Mouse (Mus musculus): ENCODE results near the gene Actl10. TPM values are rescaled to one million over a fixed set of nuclear protein-coding genes. Genes with fewer than 3 reads are reported as not detected.

Gene Actl10
- polyA plus RNA-seq (2015; fragmentation: Illumina TruSeq; extraction: RNeasy Lipid Tissue Mini Kit (QIAGEN cat#74804); ENCODE audit: low read depth, low replicate concordance), result not detected

DNA sequence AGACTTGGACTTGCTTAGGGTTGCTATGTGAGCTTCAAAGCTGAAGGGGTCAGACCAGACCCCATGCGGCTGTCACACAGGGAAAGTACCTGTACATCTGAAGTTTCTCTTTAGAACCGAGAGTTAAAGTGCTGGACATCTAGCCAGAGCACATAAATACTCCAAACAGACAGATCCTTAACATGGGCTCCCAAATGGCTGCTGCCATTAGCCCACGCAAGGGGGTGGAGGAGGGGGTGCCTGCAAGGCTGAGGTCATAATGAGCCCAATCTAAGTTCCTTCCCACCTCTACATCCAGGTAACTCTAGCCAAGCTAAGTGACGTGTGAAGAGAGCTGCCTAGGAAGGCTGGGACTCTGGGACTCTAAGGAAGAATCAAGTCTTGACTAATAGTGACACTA lies at the start of gene Actl10:
TSS of gene Actl10 (plus strand) at position 301 of the 400 bp plus-strand sequence.

DNA sequence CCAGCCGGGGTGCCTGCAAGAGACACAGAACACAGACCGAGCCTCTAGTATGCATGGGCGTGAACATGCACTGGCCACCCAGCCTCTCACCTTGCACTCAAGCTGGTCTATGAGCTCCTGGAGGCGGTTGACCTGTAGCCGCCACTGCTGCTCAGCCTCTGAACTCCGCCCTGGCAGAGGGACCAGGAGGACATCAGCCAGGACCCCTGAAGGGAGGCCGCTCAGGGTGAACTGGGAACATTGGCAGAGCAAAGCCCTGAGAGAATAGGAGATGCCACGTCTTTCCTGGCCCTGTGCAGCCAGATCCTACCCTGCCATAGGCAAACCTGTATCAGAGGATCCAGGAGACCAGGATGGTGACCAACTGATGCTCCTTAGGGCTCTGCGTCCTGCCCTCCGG lies 4.9 kb upstream of the Actl10 start, which contains the start of gene 1700003F12Rik:
TSS of gene 1700003F12Rik (plus strand) at position 375 of the 400 bp plus-strand sequence.

DNA sequence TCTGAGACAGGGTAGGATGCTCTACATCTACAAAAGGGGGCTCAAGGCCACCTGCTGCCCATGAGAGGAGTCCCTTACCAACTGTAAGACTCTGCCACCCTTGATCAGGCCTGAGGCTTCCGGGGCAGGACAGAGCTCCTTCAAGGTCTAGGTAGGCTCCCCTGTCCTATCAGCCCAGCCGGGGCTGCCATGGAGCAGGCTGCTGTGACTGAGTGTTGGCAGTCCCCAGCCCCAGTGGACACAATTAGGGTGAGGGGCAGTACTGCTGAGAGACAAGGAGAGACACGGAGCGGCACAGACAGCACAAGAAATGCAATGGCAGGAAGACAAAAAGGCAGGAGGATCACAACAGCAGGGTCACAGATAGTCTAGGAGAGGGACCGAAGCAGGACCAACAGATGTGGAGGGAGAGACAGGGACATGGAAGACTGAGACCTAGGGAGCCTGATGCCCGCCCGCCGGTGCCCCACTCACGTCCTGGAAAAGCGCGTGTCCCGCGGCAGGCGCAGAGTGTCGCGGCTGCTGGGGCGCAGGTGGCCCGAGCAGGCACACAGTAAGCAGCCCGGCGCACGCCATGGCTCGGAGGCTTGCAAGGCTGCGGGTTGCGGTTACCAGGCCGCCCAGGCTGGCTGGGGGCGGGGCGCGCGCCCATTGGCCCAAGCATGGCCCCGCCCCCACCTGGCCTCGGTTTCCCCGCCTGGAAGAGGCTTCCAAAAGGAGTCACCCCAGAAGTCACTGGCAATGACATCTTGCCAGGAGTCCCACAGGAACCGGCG lies 6.9 kb downstream of the Actl10 start, which contains the start of gene Necab3:
TSS of gene Necab3 (minus strand) at position 627 of the 776 bp plus-strand sequence.

DNA sequence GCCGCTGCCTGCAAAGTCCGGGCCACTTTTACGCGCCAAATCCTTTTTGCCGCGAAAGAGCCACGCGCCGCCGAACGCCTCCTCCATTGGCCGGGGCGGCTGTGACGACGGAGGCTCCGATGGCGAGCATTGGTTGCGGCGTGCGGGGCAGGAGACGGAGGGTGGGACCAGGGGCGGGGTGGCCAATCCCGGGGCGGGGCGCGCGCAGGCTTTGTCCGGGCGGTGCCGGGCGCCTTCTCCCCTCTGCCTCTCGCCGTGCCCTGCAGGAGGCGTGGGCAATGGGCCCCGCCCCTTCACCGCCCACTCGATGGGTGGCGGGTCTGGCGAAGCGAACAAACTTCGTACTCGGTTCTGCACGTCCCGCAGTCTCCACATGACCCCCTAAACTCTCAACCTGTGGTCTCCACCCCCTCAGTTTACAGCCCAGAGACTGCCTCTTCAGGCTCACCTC lies 18.3 kb downstream of the Actl10 start, which contains the start of gene E2f1:
TSS of gene E2f1 (minus strand) at position 57 of the 451 bp plus-strand sequence.

Other genes starting within 250 kb of the Actl10 start
- gene Bpifb9b, start 244.5 kb upstream of the Actl10 start, polyA plus RNA-seq (2015; fragmentation: Illumina TruSeq; extraction: RNeasy Lipid Tissue Mini Kit (QIAGEN cat#74804); ENCODE audit: low read depth, low replicate concordance), result not detected
- 13.5 TPM for gene Cdk5rap1, start 178.8 kb upstream of the Actl10 start, polyA plus RNA-seq (2015; fragmentation: Illumina TruSeq; extraction: RNeasy Lipid Tissue Mini Kit (QIAGEN cat#74804); ENCODE audit: low read depth, low replicate concordance)
- gene Snta1, start 143.7 kb upstream of the Actl10 start, polyA plus RNA-seq (2015; fragmentation: Illumina TruSeq; extraction: RNeasy Lipid Tissue Mini Kit (QIAGEN cat#74804); ENCODE audit: low read depth, low replicate concordance), result 28.1 TPM
- 25.2 TPM for gene Cbfa2t2, start 115.3 kb upstream of the Actl10 start, polyA plus RNA-seq (2015; fragmentation: Illumina TruSeq; extraction: RNeasy Lipid Tissue Mini Kit (QIAGEN cat#74804); ENCODE audit: low read depth, low replicate concordance)
- gene 1700003F12Rik, start 4.7 kb upstream of the Actl10 start, polyA plus RNA-seq (2015; fragmentation: Illumina TruSeq; extraction: RNeasy Lipid Tissue Mini Kit (QIAGEN cat#74804); ENCODE audit: low read depth, low replicate concordance), result not detected
- gene Necab3, start 7.1 kb downstream of the Actl10 start, polyA plus RNA-seq (2015; fragmentation: Illumina TruSeq; extraction: RNeasy Lipid Tissue Mini Kit (QIAGEN cat#74804); ENCODE audit: low read depth, low replicate concordance), result 83.4 TPM
- gene E2f1, start 18.1 kb downstream of the Actl10 start, polyA plus RNA-seq (2015; fragmentation: Illumina TruSeq; extraction: RNeasy Lipid Tissue Mini Kit (QIAGEN cat#74804); ENCODE audit: low read depth, low replicate concordance), result 12.2 TPM
- 16.4 TPM for gene Pxmp4, start 51.9 kb downstream of the Actl10 start, polyA plus RNA-seq (2015; fragmentation: Illumina TruSeq; extraction: RNeasy Lipid Tissue Mini Kit (QIAGEN cat#74804); ENCODE audit: low read depth, low replicate concordance)
- gene Zfp341, start 61.5 kb downstream of the Actl10 start, polyA plus RNA-seq (2015; fragmentation: Illumina TruSeq; extraction: RNeasy Lipid Tissue Mini Kit (QIAGEN cat#74804); ENCODE audit: low read depth, low replicate concordance), result 6.8 TPM
- gene 4930519P11Rik, start 61.7 kb downstream of the Actl10 start, polyA plus RNA-seq (2015; fragmentation: Illumina TruSeq; extraction: RNeasy Lipid Tissue Mini Kit (QIAGEN cat#74804); ENCODE audit: low read depth, low replicate concordance), result not detected
- 245 TPM for gene Chmp4b, start 99.9 kb downstream of the Actl10 start, polyA plus RNA-seq (2015; fragmentation: Illumina TruSeq; extraction: RNeasy Lipid Tissue Mini Kit (QIAGEN cat#74804); ENCODE audit: low read depth, low replicate concordance)
- not detected for gene Gm14214, start 218.3 kb downstream of the Actl10 start, polyA plus RNA-seq (2015; fragmentation: Illumina TruSeq; extraction: RNeasy Lipid Tissue Mini Kit (QIAGEN cat#74804); ENCODE audit: low read depth, low replicate concordance)
- gene Raly, start 239.3 kb downstream of the Actl10 start, polyA plus RNA-seq (2015; fragmentation: Illumina TruSeq; extraction: RNeasy Lipid Tissue Mini Kit (QIAGEN cat#74804); ENCODE audit: low read depth, low replicate concordance), result 128 TPM
- gene a, start 239.6 kb downstream of the Actl10 start, polyA plus RNA-seq (2015; fragmentation: Illumina TruSeq; extraction: RNeasy Lipid Tissue Mini Kit (QIAGEN cat#74804); ENCODE audit: low read depth, low replicate concordance), result not detected